Mouse (Mus musculus): ENCODE results near the gene Rcsd1.
A peak's percentile ranks its signal among the peaks of the same experiment; 100 is the strongest.

Gene Rcsd1

GRCm38 (mm10) chr1:165709629-165710256 is at the start of gene Rcsd1:
Gene Rcsd1, minus strand, starts transcription at chr1:165709757.
- no peak for DNase-seq (ENCODE audit: low spot score in 2 of 2)

- no peak for DNase-seq (ENCODE audit: low spot score in 2 of 2)
Observed at GRCm38 (mm10) chr1:165755194-165755593, 45.6 kb upstream of the Rcsd1 start.

- no peak for DNase-seq (ENCODE audit: low spot score in 2 of 2)
Observed at GRCm38 (mm10) chr1:165754205-165754604, 44.6 kb upstream of the Rcsd1 start.

- no peak for DNase-seq (ENCODE audit: low spot score in 2 of 2)
Observed at GRCm38 (mm10) chr1:165751838-165752237, 42.3 kb upstream of the Rcsd1 start.

GRCm38 (mm10) chr1:165751142-165751541 is 41.6 kb upstream of the Rcsd1 start:
- DNase-seq (ENCODE audit: low spot score in 2 of 2), result no peak

- DNase-seq (ENCODE audit: low spot score in 2 of 2), result no peak
Observed at GRCm38 (mm10) chr1:165748053-165748452, 38.5 kb upstream of the Rcsd1 start.

- no peak for DNase-seq (ENCODE audit: low spot score in 2 of 2)
Observed at GRCm38 (mm10) chr1:165741989-165742388, 32.4 kb upstream of the Rcsd1 start.

GRCm38 (mm10) chr1:165738985-165739384 is 29.4 kb upstream of the Rcsd1 start:
- no peak for DNase-seq (ENCODE audit: low spot score in 2 of 2)

- DNase-seq (ENCODE audit: low spot score in 2 of 2), result no peak
Observed at GRCm38 (mm10) chr1:165737867-165738266, 28.3 kb upstream of the Rcsd1 start.

GRCm38 (mm10) chr1:165737451-165737850 is 27.9 kb upstream of the Rcsd1 start:
- no peak for DNase-seq (ENCODE audit: low spot score in 2 of 2)

GRCm38 (mm10) chr1:165735826-165736818 is 26.6 kb upstream of the Rcsd1 start:
- DNase-seq (ENCODE audit: low spot score in 2 of 2), result peak; percentile 86 to 87

- no peak for DNase-seq (ENCODE audit: low spot score in 2 of 2)
Observed at GRCm38 (mm10) chr1:165734840-165735239, 25.3 kb upstream of the Rcsd1 start.

- DNase-seq (ENCODE audit: low spot score in 2 of 2), result no peak
Observed at GRCm38 (mm10) chr1:165731553-165731952, 22.0 kb upstream of the Rcsd1 start.

GRCm38 (mm10) chr1:165730129-165730528 is 20.6 kb upstream of the Rcsd1 start:
- DNase-seq (ENCODE audit: low spot score in 2 of 2), result no peak

- DNase-seq (ENCODE audit: low spot score in 2 of 2), result no peak
Observed at GRCm38 (mm10) chr1:165728057-165728639, 18.6 kb upstream of the Rcsd1 start.

- DNase-seq (ENCODE audit: low spot score in 2 of 2), result no peak
Observed at GRCm38 (mm10) chr1:165726986-165727385, 17.4 kb upstream of the Rcsd1 start.

GRCm38 (mm10) chr1:165725039-165725644 is 15.6 kb upstream of the Rcsd1 start:
- DNase-seq (ENCODE audit: low spot score in 2 of 2), result no peak

GRCm38 (mm10) chr1:165724219-165725033 is 14.9 kb upstream of the Rcsd1 start:
- no peak for DNase-seq (ENCODE audit: low spot score in 2 of 2)

GRCm38 (mm10) chr1:165722531-165723123 is 13.1 kb upstream of the Rcsd1 start:
- DNase-seq (ENCODE audit: low spot score in 2 of 2), result no peak

- no peak for DNase-seq (ENCODE audit: low spot score in 2 of 2)
Observed at GRCm38 (mm10) chr1:165718543-165719105, 9.1 kb upstream of the Rcsd1 start.

Measured in cerebellum, postnatal 4 days (tissue).